Mouse (Mus musculus): ENCODE measurements around the gene Cdc42ep1.
"Not testable (repeated sequence)": the region's sequence is repeated elsewhere in the genome, so short reads cannot be mapped to it uniquely, and the experiment has no call there.

GRCm38 (mm10) chr15:78846805-78847204, 4.4 kb downstream of the Cdc42ep1 start:
- not testable (repeated sequence) for TF ChIP-seq TAL1, GATA1 (IDR thresholded peaks at IDR 0.05; ENCODE audit: low read length)
